Mouse (Mus musculus) hindbrain, embryonic 11.5 days (tissue): Measurements from ENCODE around the gene Klf7. TPM values are rescaled to one million over a fixed set of nuclear protein-coding genes. Genes with fewer than 3 reads are reported as not detected.

ENCODE experiments used
- ATAC-seq: fragments of 200-750 bp; cut with Nextera tagmentation; 2 replicates; pipeline ENCODE4 v1.8.0; 2017; ENCODE audit warnings: mild to moderate bottlenecking, moderate TSS enrichment, moderate library complexity; ENCODE audit not compliant: low FRiP score
- DNase-seq: peaks from one replicate; pipeline ENCODE4 v3.0.0-alpha.2; 2015; ENCODE audit warnings: low spot score
- H3K27ac ChIP-seq: fragments of 300-500 bp; sonication (generic); 2 replicates; pipeline ENCODE4 v1.5.1; 2014; ENCODE audit warnings: mild to moderate bottlenecking, low read depth, low read length
- H3K27me3 ChIP-seq: fragments of 300-500 bp; sonication (generic); 2 replicates; pipeline ENCODE4 v1.6.1; 2014; ENCODE audit warnings: mild to moderate bottlenecking, low read length, moderate library complexity, mixed read lengths; ENCODE audit not compliant: control insufficient read depth, insufficient read depth
- H3K36me3 ChIP-seq: fragments of 300-500 bp; sonication (generic); 2 replicates; pipeline ENCODE4 v1.6.1; 2014; ENCODE audit warnings: mild to moderate bottlenecking, low read length, moderate library complexity, mixed read lengths; ENCODE audit not compliant: control insufficient read depth, insufficient read depth
- H3K4me1 ChIP-seq: fragments of 300-500 bp; sonication (generic); replicated peaks from 2 replicates; pipeline ENCODE4 v1.6.1; 2014; ENCODE audit warnings: low read length, mixed read lengths; ENCODE audit not compliant: control insufficient read depth, insufficient read depth
- H3K4me2 ChIP-seq: fragments of 300-500 bp; sonication (generic); replicated peaks from 2 replicates; pipeline ENCODE4 v1.6.1; 2014; ENCODE audit warnings: mild to moderate bottlenecking, low read depth, low read length
- H3K4me3 ChIP-seq: fragments of 300-500 bp; sonication (generic); 2 replicates; pipeline ENCODE4 v1.5.1; 2014; ENCODE audit warnings: low read depth, low read length
- H3K9ac ChIP-seq: fragments of 300-500 bp; sonication (generic); 2 replicates; pipeline ENCODE4 v1.6.1; 2014; ENCODE audit warnings: low read depth, low read length
- H3K9me3 ChIP-seq: fragments of 300-500 bp; sonication (generic); 2 replicates; pipeline ENCODE4 v1.6.1; 2016; ENCODE audit warnings: low read length; ENCODE audit not compliant: control insufficient read depth
- WGBS: fragments of 180-500 bp; shearing (Covaris S2); extraction: QIAGEN DNeasy Blood & Tissue Kit; methylation state at CpG from one replicate; pipeline ENCODE4 v1.1.7; 2014; 5-methylcytosine and 5-hydroxymethylcytosine counted together
- polyA plus RNA-seq: library from polyadenylated mRNA; unstranded; fragments of >200 nt; fragmentation: Nextera tagmentation; extraction: Ambion mirVana; gene quantifications from 2 replicates; pipeline ENCODE4 v1.2.1, GENCODE M21; 2014

The Klf7 gene
- polyA plus RNA-seq, 1 experiment from 2014 or later: 33.6 TPM

DNA sequence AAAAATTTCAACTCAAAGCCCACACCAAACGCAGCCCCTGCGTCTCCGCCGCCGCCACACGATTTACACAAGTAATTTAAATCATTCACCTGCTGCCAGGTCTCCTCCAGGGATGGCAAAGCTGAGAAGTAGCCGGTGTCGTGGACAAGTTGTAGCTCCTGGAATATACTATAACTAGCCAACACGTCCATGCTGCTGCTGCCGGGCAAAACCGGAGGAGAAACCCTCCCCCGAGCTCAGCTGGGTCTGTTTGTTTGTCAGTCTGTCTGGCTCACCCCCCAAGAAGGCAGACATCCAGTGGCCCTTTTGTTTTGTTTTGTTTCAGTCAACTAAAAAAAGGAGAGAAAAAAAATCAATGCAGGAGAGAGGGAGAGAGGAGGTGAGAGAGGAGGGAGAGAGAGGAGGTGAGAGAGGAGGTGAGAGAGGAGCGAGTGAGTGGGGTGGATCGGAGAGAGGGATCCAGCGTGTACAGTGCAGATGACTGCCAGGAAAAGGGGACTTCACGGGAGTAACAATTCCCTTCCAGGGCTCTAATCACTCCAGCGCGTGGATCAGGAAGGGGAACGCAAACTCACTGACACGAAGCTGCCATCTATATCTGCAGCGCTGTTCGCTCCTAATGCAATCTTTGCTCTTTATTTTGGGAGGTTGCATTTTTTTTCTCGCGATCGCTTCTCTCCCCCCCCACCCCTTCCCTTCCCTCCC lies 1.1 kb downstream of the Klf7 start:
- peak overlapping the region; percentile 77 for H3K4me3 ChIP-seq
- H3K4me1 ChIP-seq: no peaks in the 10 kb centered on the region; the same call in 1 of the 2 replicates
- peak overlapping the region; percentile 88 for H3K9ac ChIP-seq
- no peaks in the 10 kb centered on the region for H3K9me3 ChIP-seq
- DNase-seq (peak; percentile 77), ATAC-seq (peak; percentile 63)
- peak overlapping the region; percentile 100 for H3K27ac ChIP-seq
- under 1% methylated on average over 25 of the region's 25 CpGs for WGBS
- H3K36me3 ChIP-seq: no peaks in the 10 kb centered on the region
- H3K4me2 ChIP-seq: peak overlapping the region; percentile 69
- no peaks in the 10 kb centered on the region for H3K27me3 ChIP-seq

DNA sequence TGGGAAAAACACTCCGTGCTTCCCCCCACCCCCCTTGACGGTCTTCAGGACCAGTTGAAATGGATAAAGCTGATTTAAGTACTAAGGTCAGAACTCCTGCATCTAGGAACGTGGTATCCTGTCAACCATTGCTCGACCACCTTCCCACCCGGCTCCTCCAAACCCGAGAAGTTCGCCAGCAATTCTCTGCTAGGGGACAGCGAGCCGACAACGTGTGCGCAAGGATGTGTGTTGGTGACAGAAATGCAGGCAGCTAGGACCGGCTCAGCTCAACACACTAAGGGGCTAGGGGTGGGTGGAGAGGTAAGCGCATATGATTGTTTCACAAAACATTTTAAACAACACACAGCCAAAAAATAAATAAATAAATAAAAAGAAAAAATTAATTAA lies 1.7 kb downstream of the Klf7 start:
- H3K36me3 ChIP-seq: no peaks in the 10 kb centered on the region
- no peaks in the 10 kb centered on the region; the same call in 1 of the 2 replicates for H3K4me1 ChIP-seq
- ATAC-seq (no peak), DNase-seq (peak; percentile 63)
- H3K4me2 ChIP-seq: peak overlapping the region; percentile 69
- H3K27ac ChIP-seq: peak overlapping the region; percentile 100
- WGBS: 0% methylated on average over 13 of the region's 13 CpGs
- H3K9me3 ChIP-seq: no peaks in the 10 kb centered on the region
- H3K27me3 ChIP-seq: no peaks in the 10 kb centered on the region
- H3K9ac ChIP-seq: peak overlapping the region; percentile 88
- H3K4me3 ChIP-seq: peak overlapping the region; percentile 77

DNA sequence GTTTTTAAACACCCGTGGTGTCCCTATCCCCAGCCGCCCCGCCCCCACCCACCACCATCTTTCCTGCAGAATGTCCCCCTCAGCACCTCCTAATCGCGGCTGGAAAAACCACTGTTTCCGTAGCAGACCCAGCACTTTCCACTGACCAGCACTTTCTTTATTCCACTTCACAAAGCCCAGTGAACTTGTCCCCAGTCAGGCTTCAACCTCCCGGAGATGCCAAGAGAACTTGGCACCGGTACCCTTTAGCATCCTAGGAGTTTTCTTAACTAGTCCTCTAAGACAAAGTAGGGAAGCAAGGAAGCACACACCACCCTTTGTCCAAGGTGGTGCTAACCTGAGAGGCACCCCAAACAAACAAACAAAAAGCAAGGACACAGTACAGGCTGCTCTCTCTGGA lies 2.2 kb downstream of the Klf7 start:
- no peak for ATAC-seq
- Histone ChIP-seq H3K27ac (peak overlapping the region; percentile 100), H3K9me3 (no peaks in the 10 kb centered on the region), H3K27me3 (no peaks in the 10 kb centered on the region), H3K36me3 (no peaks in the 10 kb centered on the region), H3K4me1 (no peaks in the 10 kb centered on the region; the same call in 1 of the 2 replicates), H3K9ac (peak overlapping the region; percentile 88), H3K4me2 (peak overlapping the region; percentile 69), H3K4me3 (peak overlapping the region; percentile 77)
- WGBS: 3% methylated on average over 8 of the region's 8 CpGs
- DNase-seq: peak; percentile 41

DNA sequence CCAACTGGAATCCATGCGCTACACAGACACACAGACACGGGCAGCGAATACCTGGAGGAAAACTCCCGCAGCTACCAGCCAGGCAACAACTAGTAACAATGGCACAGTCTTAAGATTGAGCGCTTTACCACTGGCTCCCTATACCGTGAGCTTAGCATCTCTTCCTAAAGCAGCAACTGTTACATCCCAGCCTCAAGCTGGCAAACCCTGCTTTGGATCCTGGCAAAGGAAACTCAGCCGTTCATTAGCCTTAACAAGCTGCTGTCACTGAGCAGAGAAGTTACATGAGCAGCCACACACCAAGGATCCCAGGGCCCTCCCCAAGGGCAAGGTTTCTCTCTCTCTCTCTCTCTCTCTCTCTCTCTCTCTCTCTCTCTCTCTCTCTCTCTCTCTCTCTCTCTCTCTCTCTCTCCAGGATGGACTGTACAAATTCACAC lies 2.7 kb downstream of the Klf7 start:
- Histone ChIP-seq H3K27me3 (no peaks in the 10 kb centered on the region), H3K4me2 (peak overlapping the region; percentile 69), H3K4me3 (peak overlapping the region; percentile 77), H3K9me3 (no peaks in the 10 kb centered on the region), H3K36me3 (no peaks in the 10 kb centered on the region), H3K27ac (peak overlapping the region; percentile 100), H3K9ac (peak overlapping the region; percentile 88), H3K4me1 (no peaks in the 10 kb centered on the region; the same call in 1 of the 2 replicates)
- DNase-seq: peak; percentile 49
- ATAC-seq: no peak
- WGBS: 14% methylated on average over 7 of the region's 7 CpGs

DNA sequence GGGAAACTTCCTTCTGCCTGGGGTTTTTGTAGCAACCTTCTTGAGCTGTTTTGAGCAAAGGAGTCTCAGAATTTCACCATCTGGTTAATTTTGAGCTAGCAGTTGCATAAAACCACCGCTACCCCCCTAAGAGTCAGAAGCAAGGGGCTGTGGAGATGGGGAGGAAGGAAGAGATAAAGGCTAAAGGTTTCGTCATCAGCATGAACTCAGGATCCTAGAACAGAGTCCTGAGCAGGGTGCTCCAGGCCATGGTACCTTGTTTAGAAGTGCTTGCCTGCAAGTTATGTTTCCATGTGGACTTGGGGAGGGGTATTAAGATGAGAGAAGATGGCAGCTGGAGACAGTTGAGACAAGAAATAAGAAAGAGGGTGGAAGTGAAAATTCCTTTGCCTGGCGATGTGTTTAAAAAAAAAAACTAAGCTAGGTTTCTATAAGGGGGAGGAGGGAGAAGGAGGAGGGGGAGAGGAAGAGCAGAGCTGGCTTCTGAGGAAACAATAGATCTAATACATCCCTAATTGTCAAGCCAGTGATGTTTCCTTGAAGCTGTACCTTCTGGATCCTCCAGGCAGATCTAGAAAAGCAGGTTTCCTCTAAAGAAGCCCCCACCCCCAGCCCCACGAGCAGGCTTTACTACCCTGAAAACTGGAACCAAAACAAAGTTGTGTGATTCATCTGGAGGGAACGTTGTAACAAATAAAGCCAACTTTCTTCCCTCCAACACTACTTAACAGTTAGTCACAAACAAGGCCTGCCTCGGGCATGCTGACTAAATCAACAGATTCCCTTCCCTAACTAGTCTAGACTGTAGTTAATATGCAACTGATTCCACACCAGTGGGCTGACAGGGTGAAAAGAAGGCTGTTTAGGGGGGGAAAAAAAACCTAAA lies 3.6 kb downstream of the Klf7 start:
- Histone ChIP-seq H3K27ac (peak overlapping the region; percentile 100), H3K9me3 (no peaks in the 10 kb centered on the region), H3K9ac (peak overlapping the region; percentile 88), H3K36me3 (no peaks in the 10 kb centered on the region), H3K4me1 (no peaks in the 10 kb centered on the region; the same call in 1 of the 2 replicates), H3K4me3 (peak overlapping the region; percentile 77), H3K27me3 (no peaks in the 10 kb centered on the region), H3K4me2 (peak overlapping the region; percentile 69)
- no peak for ATAC-seq
- WGBS: 42% methylated on average over 6 of the region's 6 CpGs
- DNase-seq: peak; percentile 25

DNA sequence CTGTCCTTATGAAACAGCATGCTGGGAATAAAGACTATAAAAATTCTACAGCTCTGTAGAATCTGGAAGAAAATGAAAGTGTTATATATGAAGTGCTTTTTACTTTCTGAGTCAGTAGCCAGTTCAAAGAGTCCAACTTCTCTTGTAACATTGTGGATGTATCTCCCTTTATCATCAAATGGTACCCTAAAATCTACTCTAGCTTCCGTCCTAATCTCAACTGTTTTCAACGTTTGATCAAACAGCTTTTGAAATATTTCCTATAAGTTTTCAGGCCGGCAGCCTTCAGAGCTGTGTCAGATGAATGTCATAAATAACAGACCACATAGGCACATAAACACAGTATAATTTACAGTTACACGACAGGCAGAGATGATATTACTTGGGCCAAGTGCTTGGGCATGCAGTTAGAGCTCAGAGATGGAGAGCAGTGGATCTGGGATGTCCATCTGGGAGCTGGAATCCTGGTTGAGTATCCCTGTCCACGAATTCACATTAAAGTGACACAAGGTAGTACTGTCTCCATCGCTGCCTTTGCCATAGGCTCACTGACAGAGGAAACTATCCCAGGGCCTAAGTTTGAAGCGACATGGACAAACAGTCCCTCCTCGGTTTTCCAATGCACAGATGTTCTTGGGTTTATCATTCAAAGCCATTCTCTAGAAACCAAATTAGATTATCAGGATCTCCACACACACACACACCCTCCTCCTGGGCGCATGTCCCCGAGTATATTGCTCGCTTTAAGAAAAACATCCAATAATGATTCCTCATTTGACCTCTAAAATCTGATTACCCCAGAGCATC lies 4.4 kb downstream of the Klf7 start:
- no peaks in the 10 kb centered on the region for H3K36me3 ChIP-seq
- H3K4me2 ChIP-seq: peak overlapping the region; percentile 69
- H3K4me1 ChIP-seq: no peaks in the 10 kb centered on the region; the same call in 1 of the 2 replicates
- WGBS: 83% methylated on average over 11 of the region's 11 CpGs
- no peaks in the 10 kb centered on the region for H3K27me3 ChIP-seq
- ATAC-seq (no peak), DNase-seq (no peak)
- H3K27ac ChIP-seq: no peak overlapping the region
- H3K4me3 ChIP-seq: peak overlapping the region; percentile 77; the same call in 1 of the 2 replicates
- H3K9me3 ChIP-seq: no peaks in the 10 kb centered on the region
- peak overlapping the region; percentile 88 for H3K9ac ChIP-seq

DNA sequence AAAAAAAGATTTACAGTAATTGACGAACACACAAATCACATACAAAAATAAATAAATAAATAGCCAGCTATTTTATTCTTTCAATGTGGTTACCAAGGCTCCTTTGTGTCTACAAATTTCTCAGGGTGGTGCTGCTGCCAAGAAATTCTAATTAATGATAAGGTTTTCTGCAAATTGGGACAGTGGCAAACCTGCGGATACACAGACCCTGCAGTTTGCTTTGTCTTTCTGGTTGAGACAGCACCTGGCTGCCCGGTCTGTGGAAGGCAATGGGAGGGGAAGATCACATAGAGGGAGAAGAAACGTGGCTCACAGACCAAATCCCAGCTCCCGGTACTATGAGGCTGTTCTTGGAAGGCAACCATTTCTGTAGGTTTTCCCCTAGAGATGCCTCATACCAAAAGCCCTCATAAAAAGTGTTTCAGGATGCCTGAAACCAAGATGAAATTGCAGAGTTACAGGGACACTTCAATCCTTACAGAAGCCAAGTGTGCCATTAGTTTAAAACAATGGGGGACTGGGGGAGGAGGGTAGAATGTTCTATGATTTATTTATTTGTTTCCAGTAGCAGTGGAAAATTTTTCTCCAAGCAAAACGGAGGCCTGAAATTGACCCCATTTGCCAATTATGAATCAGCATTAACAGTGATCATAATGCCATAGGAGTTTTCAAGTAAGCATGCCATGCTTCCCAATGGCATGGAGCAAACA lies 5.2 kb downstream of the Klf7 start:
- Histone ChIP-seq H3K4me3 (no peak overlapping the region), H3K9ac (no peak overlapping the region)
- no peak for ATAC-seq

DNA sequence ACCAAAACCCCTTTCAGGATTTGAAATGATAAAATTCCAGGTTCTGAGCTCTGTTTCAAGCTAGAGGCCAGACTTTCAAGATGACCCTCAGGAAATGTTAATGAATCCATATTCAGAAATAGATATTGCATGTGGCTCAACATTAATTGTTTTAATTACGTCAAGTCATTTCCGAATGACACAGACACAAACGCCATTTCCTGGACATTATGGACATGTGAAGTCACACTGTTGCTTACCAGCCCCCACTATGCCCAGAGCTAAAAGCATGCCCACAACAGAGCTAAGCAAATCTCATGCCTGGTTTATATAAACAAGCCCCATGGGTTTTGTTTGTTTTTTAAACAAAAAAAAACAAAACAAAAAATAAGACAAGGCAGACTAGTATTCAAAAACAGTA lies 7.5 kb downstream of the Klf7 start:
- no peaks in the 10 kb centered on the region; the same call in 1 of the 2 replicates for H3K4me1 ChIP-seq
- no peak overlapping the region for H3K4me3 ChIP-seq
- no peak overlapping the region for H3K4me2 ChIP-seq
- no peak overlapping the region for H3K9ac ChIP-seq
- H3K27me3 ChIP-seq: no peaks in the 10 kb centered on the region
- ATAC-seq (no peak), DNase-seq (no peak)
- H3K36me3 ChIP-seq: no peaks in the 10 kb centered on the region
- no peaks in the 10 kb centered on the region for H3K9me3 ChIP-seq
- 87% methylated on average over 3 of the region's 3 CpGs for WGBS
- H3K27ac ChIP-seq: no peak overlapping the region

More for the DNA sequence above, 5.2 kb downstream of the Klf7 start:
- Histone ChIP-seq H3K27ac (no peak overlapping the region), H3K4me1 (no peaks in the 10 kb centered on the region; the same call in 1 of the 2 replicates), H3K36me3 (no peaks in the 10 kb centered on the region), H3K9me3 (no peaks in the 10 kb centered on the region), H3K4me2 (peak overlapping the region; percentile 4; the same call in 1 of the 2 replicates), H3K27me3 (no peaks in the 10 kb centered on the region)
- 77% methylated on average over 6 of the region's 6 CpGs for WGBS
- DNase-seq: no peak
